Mouse (Mus musculus) ZHBTc4 (cell line): ENCODE results near the gene 1700020D05Rik.
A peak's percentile ranks its signal among the peaks of the same experiment; 100 is the strongest.

ENCODE experiments used
- DNase-seq: peaks from one replicate; pipeline ENCODE4 v3.0.0-alpha.2; 2011; ENCODE audit warnings: low read depth, low spot score

1700020D05Rik gene

DNA sequence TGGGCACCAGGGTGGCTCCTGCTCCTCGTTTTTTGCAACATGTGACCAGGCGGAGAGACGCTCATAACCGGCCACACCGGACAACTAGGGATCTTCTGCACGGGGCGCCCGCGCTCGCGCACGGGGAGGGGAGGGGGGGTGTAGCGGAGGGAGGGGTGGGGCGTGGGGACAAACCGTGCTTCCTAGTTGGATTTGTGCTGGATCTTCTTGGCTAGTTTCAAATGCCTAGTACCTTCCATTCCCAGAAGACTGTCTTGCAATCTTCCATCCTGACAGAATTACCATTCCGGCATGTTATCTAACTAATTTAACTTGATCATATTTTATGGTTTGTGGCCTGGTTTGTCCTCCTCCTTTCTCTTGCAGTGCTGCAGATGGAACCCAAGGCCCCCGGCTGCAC is at the start of gene 1700020D05Rik:
1700020D05Rik (minus strand) TSS at position 101 of the 400 bp plus-strand sequence.
- no peak for DNase-seq

DNA sequence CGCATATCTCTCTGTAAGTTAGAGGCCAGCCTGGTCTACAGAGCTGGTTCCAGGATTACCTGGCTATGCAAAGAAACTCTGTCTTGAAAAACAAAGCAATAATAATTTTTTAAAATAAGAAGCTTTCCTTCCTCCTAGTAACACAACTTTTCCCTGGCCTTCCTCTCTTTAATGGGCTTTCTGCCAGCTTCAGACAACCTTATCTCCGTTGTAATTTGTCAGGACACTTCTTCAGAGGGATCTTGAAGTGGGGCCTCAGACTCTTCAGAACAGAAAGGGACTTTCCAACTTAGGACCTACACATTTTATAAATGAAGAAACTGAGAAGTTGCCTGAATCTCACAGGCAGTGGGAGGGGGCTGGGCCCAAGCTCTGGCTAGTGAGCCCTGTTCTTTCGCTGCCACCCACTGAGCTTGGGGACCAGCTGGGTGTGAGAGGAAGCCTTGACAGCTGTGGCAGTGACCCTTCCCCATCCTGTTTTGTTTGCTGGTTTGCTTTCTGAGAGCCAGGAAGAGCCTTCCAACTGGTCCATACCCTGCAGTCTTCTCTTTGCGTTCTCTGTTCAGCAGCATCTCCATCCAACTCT is 44.0 kb upstream of the 1700020D05Rik start:
- no peak for DNase-seq

DNA sequence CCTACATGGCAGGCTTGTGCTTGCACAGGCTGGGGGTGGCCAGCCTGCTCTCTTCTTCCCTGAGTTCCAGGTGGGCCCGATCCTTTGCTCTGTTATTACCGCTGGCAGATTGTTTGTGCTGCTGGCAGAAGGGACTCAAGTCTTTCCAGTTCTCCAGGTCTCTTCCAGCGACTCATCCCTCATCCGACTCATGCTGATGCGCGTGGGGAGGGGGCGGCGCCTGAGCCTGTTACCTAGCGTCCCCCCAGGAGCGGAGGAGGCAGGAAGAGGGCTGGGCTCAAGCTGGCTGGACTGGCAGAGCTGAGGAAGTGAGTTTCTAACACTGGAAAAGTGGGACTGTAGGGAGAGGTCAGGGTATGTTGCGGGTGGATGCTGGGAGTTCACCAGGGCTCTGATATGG is 40.4 kb upstream of the 1700020D05Rik start:
- DNase-seq = no peak

DNA sequence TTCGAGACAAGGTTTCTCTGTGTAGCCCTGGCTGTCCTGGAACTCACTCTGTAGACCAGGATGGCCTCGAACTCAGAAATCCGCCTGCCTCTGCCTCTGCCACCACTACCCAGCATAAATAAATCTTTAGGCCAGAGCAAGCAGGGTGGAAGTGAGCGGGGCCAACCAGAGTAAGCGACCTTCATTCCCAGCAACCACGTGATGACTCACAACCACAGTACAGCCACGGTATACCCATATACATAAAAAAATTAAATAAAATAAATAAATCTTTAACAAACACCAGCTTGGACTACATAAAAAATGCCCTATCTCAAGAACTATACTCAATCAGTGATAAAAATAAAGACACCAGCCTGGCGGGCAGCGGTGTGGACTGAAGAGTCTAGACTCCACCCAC is 39.8 kb upstream of the 1700020D05Rik start:
- no peak for DNase-seq

DNA sequence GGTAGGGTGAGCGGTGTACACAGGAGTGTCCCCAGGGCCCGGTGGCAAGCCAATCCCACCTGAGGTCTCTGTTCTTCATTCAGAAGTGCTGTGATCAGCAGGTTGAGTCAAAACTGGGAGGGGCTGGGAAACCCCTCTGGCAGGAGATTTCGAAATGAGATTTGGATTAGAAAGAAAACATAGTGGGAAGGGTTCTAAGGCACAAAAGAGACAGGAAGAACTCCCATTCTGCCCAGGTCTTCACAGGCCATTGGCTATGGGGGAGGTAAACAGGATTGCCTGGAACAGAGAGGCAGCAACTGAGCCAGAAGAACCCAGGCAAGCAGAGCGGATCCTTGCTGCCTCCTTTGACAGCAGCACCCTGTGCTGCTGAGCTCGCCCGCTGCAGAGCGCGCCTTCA is 35.2 kb upstream of the 1700020D05Rik start:
- DNase-seq = peak; percentile 59

DNA sequence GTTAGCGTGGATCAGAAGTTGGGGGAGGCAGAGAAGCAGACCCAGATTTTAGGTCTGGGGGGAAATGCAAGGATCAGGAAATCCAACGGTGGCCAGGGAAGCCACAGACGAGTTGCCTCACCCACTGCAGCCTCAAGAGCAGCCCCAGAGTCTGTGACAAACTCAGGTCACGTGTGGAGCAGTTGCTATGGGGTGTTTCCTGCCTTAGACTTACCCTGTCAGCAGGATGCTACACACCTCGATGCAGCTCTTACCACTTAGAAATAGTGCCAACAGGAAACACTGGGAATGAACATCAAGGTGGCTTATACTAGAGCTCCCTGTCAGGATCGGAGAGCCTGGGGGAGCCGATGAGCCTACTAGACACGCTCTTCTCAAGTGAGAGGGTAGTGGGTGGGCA is 28.9 kb upstream of the 1700020D05Rik start:
- no peak for DNase-seq

DNA sequence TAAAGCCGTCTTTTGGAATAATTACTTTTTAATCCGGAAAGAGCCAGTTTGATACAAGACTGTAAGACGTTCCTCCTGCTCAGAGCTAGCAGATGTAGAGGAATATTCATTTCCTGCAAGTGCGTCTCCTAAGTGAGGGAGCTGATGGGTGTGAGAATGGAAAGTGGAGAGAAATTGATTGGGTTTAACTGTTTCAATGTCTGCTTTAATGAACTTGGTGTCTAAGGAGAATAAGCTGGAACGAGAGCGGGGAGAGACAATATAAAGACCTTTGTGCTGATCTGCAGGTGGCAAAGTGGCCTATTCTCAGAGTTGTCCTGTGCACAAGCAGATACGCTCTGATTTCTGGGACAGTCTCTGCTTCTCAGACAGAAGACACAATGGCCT is 26.5 kb upstream of the 1700020D05Rik start:
- DNase-seq = no peak

DNA sequence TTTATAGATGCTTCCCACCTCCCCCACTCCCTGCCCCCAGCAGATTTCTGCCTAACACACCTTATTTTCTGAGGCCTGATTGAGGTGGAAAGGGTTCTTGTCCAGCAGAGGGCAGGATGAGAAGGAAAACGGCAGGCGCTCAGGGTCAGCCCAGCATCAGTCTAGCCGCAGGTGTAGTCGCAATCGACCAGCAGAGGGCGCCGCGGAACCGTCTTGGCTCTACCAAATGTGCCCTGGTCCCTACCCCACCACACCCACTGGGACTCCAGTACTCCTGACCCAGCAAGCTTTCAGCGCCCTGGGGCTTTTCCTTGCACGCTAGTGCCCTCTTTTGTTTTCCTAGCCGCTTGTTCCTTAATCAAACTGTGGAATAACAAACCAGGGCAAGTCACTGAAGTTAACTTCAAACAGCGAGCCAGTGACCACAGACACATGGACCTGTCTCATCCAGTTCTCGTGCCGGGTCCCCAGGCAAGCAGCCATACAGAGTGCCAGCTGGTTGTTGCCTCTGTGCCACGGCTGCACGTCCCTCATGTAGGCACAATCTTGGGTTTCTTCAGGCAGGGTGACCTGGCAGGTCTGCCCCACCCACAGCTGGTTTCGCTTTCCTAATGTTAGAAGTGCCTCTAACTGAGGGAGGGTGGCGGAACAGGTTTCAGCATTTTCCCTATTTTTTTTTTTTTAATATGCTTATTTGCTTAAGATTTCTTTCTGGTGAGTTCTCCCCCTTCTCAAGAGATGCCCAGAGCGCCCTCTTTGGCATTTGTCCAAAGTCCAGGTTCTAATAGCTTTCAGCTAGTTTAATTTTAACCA is 25.9 kb upstream of the 1700020D05Rik start:
- peak; percentile 98 for DNase-seq

DNA sequence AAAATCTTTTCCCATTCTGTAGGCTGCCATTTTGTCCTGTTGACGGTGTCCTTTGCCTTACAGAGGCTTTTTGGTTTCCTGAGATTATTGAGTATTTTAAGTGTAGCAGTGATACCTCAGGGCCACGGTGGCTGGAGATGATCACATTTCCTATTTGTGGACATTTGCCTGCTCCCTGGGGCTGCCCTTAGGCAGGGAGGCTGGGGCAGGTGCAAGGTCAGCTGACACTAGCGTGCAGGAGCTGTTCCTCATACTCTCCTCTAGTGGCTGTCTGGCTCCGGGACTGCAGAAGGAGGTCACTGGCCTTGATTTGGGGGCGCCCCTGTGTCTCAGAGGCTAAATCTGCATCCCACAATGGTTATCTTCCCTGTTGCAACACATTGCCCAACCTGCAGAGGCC is 21.6 kb upstream of the 1700020D05Rik start:
- DNase-seq = no peak

DNA sequence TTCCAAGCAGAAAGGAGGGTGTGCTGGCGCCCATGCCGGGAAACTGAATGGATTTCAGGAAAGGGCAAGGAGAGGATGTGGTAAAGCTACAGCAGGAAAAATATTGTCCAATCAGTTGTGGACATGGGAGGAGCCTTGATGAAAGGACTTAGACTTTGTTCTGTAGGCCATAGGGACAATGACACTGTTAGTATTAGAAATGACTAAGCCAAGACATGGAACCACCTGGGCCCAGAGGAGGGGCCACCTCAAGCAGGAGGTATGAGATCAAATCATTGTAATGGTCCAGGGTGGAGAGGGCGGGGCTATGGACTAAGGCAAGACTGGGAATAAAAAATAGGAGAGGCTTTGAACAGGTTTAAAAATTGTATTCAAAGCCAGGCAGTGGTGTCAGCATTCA is 15.1 kb upstream of the 1700020D05Rik start:
- DNase-seq = no peak

DNA sequence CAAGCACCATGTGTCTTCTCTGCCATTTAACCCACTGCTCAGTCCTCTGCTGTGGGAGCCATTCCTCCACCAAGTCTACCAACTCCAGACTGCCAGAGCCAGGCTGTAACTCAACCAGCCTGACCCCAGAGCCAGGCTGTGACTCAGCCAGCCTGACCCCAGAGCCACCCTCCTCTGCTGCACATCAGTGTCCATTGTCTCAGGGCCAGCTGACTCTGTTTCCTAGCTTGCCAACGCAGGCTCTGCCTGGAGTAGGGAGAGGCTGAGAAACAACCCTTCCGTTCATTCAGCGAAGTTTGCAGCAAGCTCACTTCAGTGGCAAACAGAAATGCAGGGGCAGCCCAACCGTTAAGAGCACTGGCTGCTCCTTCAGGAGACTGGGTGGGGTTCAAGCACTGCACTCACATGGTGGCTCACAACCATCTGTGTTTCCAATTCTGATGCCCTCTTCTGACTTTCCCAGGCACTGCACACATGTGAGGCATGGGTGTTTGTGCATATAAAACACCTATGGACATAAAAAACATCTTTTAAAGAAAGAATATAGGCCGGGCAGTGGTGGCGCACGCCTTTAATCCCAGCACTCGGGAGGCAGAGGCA is 13.4 kb upstream of the 1700020D05Rik start:
- peak; percentile 67 for DNase-seq

DNA sequence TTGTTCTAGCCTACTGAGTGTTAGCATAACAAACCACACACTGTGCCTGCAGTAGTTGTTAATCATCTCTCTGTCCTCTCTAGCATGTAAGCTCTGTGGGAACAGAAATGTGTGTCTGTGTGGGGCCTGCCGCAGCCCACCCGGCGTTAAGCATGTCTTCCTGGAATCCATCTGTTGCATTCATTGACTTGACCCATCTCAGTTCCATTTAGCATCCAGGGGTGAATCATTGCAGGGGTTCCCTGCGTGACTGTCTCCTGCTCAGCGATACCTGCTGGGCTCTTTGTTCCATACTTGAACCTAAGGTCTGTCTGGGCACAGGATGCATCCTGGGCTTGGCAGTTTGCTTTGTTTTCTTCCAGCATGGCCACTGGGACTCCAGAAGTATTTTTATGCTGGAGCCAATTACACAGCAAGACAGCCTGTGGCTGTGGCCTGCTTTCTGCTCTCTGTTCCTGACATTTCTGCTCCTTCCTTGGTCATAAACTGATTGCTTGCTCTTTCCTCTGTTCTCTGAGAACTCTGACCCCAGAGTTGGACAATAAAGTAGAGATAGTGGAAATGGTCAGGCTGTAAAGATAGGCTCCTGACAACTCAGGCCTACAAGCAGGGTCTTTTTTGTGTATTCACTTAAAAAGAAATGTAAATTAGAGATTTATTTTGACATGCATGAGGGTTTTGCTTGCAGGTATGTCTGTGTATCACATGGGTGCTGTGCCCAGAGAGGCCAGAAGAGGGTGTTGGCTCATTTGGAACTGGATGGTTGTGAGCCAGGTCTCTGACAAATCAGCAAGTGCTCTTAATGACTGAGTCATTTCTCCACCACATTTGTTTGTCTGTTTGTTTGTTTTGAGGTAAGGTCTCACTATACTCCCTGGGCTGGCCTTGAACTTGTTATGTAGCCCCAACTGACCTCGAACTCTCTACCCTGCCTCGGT is 12.5 kb upstream of the 1700020D05Rik start:
- DNase-seq = peak; percentile 48

DNA sequence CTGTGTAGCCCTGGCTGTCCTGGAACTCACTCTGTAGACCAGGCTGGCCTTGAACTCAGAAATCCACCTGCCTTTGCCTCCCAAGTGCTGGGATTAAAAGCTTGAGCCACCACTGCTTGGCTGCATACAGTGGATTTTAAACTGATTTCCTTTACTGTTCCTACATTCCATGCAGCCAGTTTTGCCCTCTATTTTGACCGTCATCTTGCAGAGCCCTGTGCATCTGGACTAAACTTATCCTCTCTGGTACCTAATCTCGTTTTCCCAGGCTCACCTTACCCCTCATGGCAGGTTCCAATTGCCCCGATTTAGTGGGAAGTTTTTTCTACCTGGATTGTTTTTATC is 9.4 kb upstream of the 1700020D05Rik start:
- no peak for DNase-seq

DNA sequence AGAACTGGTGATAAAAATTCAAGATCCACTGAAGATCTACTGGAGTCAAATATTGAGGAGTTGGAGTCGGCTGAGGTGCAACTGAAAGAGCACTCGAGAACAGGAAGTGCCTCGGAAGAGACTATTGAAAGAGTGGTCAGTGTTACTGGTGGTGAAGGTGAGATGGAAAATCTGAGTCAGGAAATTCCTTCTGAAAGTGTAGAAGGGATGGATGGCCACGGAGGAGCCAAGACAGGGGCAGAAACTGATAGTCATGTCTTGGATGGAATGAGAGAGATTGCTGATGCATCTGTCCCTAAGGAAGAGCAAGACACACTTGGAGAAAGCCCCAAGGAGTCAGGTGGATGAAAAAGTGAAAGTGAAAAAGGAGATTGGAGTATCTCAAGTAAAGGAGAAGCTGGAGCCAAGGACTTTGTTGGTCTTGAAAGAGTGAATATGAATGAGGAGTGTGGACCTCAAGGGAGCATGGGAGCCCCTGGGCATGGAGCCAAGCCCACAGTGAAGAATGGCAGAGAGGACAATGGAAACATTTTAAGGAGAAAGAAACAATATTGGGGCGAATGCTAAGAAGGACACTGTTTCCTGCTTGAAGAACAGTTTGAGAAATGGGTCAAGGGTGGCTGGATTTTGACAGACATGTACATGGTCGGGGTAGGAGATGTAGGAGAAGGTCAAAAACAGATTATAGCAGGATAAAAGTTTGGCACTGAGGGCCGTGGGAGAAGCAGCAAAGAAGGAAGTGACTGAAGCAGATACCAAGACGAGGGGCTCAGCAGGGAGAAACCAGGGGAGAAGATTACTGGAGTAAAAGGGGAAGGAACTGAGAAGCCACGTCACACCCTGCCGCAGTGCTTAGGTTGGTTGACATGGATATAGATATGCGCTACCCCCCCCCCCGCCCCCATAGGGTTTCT is 8.8 kb upstream of the 1700020D05Rik start:
- no peak for DNase-seq

DNA sequence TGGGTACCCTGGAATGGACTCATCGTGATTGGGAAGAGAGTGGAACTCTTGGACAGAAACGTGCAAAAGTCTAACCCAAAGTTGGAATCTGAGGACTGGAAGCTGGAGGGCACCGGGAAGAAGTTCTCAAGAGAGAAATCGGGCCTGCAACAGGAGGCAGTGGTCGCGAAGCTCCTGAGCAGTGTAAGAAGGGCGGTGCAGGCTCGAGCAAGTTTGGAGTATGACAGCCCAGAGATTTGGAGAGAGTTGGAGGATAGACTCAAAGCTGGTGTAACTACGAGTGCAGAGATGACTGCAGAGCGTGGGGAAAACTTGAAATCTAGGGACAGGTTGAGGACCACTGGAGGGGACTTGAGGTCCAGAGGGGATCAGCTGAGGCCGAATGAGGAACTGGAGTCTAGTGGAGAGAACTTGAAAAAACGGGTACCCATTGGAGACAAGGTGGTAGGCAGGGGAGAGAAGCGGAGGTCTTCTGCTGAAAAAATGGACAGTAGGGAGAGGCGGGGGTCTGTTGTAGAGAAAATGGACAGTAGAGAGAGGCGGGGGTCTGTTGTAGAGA is 7.6 kb upstream of the 1700020D05Rik start:
- peak; percentile 42 for DNase-seq

DNA sequence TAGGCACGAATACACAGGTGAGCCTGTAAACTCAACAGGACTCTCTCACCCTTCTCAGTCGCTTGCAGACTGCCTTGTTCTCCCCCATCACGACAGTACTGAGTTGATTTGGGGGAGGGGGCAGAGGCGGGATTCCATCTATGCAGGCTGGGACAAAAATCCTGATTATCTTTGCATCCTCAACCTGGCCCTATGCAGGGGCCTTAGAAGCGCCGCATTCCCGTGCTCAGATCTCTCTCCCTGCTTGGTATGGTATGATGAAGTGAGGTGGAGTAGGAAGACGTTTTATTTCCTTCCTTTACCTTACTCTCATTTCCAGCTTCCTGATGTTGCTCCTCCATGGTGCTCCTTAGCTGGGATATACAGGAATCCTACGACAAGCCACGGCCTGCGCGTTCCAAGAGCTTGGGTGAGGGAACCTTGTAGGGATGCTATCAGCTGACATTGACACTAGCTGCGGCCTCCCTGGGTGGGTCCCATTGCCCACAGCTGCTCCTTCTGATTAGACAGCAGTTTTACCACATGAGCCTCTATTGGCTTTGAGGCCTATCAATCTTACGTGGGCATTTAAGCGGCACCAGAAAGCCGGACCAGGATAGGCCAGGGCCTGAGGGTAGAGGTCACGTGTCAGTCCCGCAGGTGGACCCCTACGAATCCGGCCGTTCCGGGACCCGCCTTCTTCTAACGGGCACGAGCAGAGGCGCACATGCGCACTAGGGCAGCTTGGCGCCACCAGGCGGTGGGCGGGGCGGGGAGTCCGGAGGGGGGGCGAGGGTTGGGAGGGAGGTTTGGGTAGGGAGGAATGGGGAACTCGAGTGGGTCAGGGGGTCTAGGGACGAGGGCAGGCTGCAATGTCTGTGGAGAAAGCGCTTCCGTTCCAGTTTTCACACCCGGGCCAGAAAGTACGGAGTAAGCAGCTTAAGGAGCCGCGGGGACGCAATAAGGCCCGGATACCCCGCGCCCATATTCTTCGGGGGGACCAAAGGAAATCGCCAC is 6.7 kb upstream of the 1700020D05Rik start, which contains the start of gene Snx32:
Snx32 (minus strand) TSS at position 508 of the 996 bp plus-strand sequence.
- DNase-seq = peak; percentile 99

DNA sequence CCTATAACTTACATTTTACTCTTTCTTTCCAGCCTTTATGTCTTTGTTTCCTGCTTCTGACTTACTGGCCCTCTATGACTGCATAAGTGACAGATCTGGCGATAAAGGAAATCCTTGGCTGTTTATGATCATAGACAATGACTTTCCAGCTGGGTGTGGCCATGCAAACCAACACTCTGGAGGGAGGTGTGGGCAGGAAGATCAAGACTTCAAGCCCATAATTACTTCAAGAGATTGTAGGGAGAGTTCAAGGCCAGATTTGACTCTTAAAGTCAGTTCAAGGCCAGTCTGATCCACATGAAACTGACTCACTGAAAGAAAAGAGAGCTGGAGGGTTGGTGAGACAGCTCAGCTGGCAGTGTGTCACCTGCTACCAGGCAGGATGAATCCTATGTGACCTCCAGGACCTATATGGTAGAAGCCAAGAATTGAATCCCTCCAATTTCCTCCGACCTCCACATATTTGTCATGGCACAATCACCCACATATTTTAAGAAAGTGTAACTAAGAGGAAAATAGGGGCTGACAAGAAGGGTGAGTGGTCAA is 3.2 kb downstream of the 1700020D05Rik start:
- DNase-seq = no peak

DNA sequence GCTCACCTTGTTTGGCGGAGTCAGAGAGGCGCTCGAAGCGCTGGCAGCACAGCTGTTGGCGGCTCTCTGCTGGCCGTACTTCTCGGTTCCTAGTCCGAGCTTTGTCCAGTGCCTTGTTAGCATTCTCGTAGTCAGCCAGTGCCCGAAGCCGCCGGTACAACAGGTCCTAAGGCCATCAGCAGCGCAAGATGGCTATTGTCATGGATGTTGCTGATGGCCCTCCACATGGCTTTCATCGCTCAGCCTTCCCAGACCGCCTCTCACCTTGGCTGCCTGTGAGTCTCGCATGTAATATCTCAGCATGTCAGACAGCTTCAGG is 7.6 kb downstream of the 1700020D05Rik start:
- DNase-seq = no peak
